ENCODE assay signal across 23 mouse cellular contexts in the genomic region with DNA sequence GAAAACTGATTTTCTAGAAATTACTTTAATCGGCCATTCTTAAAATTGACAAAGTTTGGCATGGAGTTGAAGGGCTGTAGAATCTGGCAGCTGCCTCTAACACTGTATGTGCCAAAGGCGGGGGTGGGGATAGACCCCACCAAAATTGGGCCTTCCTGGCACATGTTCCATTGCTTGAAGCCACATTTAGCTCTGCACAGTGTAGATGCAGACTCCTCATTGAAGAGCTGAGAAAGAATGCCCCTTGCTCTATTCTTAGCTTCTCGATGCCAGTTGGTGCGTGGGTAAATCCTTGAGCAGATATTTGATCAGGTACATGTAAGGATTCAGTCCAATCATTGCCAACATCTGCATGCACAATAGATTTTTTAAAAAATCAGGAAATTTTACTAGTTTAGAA.
A peak's percentile ranks its signal among the peaks of the same experiment; 100 is the strongest.
DNase-seq lines count a peak whose midpoint lies in the region; ATAC-seq and TF ChIP-seq lines count a peak whose summit lies in the region.
"Had no signal": no experiment of that assay in that cellular context is flagged by ENCODE, and none has a peak within 500 bp of the region (broad histone marks: within the 10 kb centered on the region; RNA-seq: fewer than 3 reads in every experiment).

No protein-coding gene starts in this region.

- WGBS in embryonic facial prominence, embryonic 14.5 days, result 82% methylated on average over 4 of the region's 4 CpGs
- WGBS in embryonic facial prominence, embryonic 10.5 days, result 92% methylated on average over 4 of the region's 4 CpGs
- 95% methylated on average over 4 of the region's 4 CpGs for WGBS in limb, embryonic 11.5 days
- WGBS in limb, embryonic 10.5 days, result 91% methylated on average over 4 of the region's 4 CpGs
- WGBS in cerebellum, adult 2 months, result 44% methylated on average over 4 of the region's 4 CpGs

- no peaks in the 10 kb centered on the region for H3K27me3 ChIP-seq in embryonic facial prominence, embryonic 14.5 days (replicated peaks; ENCODE audit: control insufficient read depth, insufficient read depth, low read length)
- no peaks in the 10 kb centered on the region for H3K27me3 ChIP-seq in embryonic facial prominence, embryonic 10.5 days (replicated peaks; ENCODE audit: low read depth, poor library complexity, severe bottlenecking)
- H3K27me3 ChIP-seq in limb, embryonic 11.5 days (ENCODE audit: control insufficient read depth, insufficient read depth, low read length), result no peaks in the 10 kb centered on the region
- H3K27me3 ChIP-seq in limb, embryonic 10.5 days (ENCODE audit: low read depth, poor library complexity, severe bottlenecking), result no peaks in the 10 kb centered on the region
- H3K27me3 ChIP-seq in cerebellum, adult 2 months (ENCODE audit: control insufficient read depth, insufficient read depth, low read length), result no peaks in the 10 kb centered on the region
- H3K27me3 ChIP-seq: embryonic facial prominence, embryonic 12.5 days; hindbrain, embryonic 12.5 days; intestine, embryonic 15.5 days had no signal

- no peak for TF ChIP-seq POLR2A in brain, embryonic 14.5 days (IDR thresholded peaks at IDR 0.05; ENCODE audit: borderline replicate concordance, extremely low read depth, insufficient read depth, insufficient read length, poor library complexity, severe bottlenecking)
- no peak for TF ChIP-seq POLR2A in cerebellum, adult 2 months (IDR thresholded peaks at IDR 0.05; ENCODE audit: borderline replicate concordance, insufficient read depth, low read length)

- H3K36me3 ChIP-seq in embryonic facial prominence, embryonic 14.5 days (ENCODE audit: control insufficient read depth, insufficient read depth, low read length), result no peaks in the 10 kb centered on the region
- no peaks in the 10 kb centered on the region for H3K36me3 ChIP-seq in embryonic facial prominence, embryonic 10.5 days (replicated peaks)
- H3K36me3 ChIP-seq in limb, embryonic 11.5 days (ENCODE audit: control insufficient read depth, insufficient read depth, low read length), result no peaks in the 10 kb centered on the region
- no peaks in the 10 kb centered on the region for H3K36me3 ChIP-seq in limb, embryonic 10.5 days
- H3K36me3 ChIP-seq: embryonic facial prominence, embryonic 12.5 days; G1E; heart, embryonic 10.5 days; hindbrain, embryonic 12.5 days; intestine, embryonic 15.5 days had no signal

- no peak overlapping the region for H3K27ac ChIP-seq in embryonic facial prominence, embryonic 14.5 days (replicated peaks; ENCODE audit: low read depth, low read length)
- no peak overlapping the region for H3K27ac ChIP-seq in embryonic facial prominence, embryonic 10.5 days (replicated peaks)
- no peak overlapping the region for H3K27ac ChIP-seq in limb, embryonic 11.5 days (replicated peaks; ENCODE audit: low read depth, low read length)
- H3K27ac ChIP-seq in limb, embryonic 10.5 days, result no peak overlapping the region
- no peak overlapping the region for H3K27ac ChIP-seq in cerebellum, adult 2 months (ENCODE audit: insufficient read depth, low read length)
- H3K27ac ChIP-seq: embryonic facial prominence, embryonic 12.5 days; heart, embryonic 10.5 days; hindbrain, embryonic 12.5 days; intestine, embryonic 15.5 days had no signal

- H3K4me2 ChIP-seq in embryonic facial prominence, embryonic 14.5 days (ENCODE audit: low read depth, low read length), result no peak overlapping the region
- H3K4me2 ChIP-seq in limb, embryonic 11.5 days (ENCODE audit: low read depth, severe bottlenecking), result no peak overlapping the region
- H3K4me2 ChIP-seq: embryonic facial prominence, embryonic 12.5 days; hindbrain, embryonic 12.5 days; intestine, embryonic 15.5 days had no signal

- ATAC-seq in embryonic facial prominence, embryonic 14.5 days (ENCODE audit: low read depth), result no peak
- ATAC-seq in frontal cortex, adult (ENCODE audit: low TSS enrichment), result peak; percentile 77
- no peak for ATAC-seq in limb, embryonic 11.5 days (ENCODE audit: insufficient number of reproducible peaks, low FRiP score, low TSS enrichment, low read depth)
- ATAC-seq: CD4-positive, CD25-positive, alpha-beta regulatory T cell, adult 4 months; intestine, embryonic 15.5 days had no signal

- H3K9me3 ChIP-seq in embryonic facial prominence, embryonic 14.5 days (ENCODE audit: control insufficient read depth, low read length), result no peaks in the 10 kb centered on the region
- H3K9me3 ChIP-seq in embryonic facial prominence, embryonic 10.5 days, result no peaks in the 10 kb centered on the region
- no peaks in the 10 kb centered on the region for H3K9me3 ChIP-seq in limb, embryonic 11.5 days (ENCODE audit: control insufficient read depth, low read length)
- H3K9me3 ChIP-seq in limb, embryonic 10.5 days (replicated peaks), result no peaks in the 10 kb centered on the region
- H3K9me3 ChIP-seq: embryonic facial prominence, embryonic 12.5 days; heart, embryonic 10.5 days; hindbrain, embryonic 12.5 days; intestine, embryonic 15.5 days had no signal

- no peak for TF ChIP-seq CTCF in brain, embryonic 14.5 days (IDR thresholded peaks at IDR 0.05; ENCODE audit: borderline replicate concordance, extremely low read depth, insufficient read depth, insufficient read length)
- no peak for TF ChIP-seq CTCF in cerebellum, adult 2 months (IDR thresholded peaks at IDR 0.05; ENCODE audit: borderline replicate concordance, insufficient read depth, low read depth, low read length)

- DNase-seq in embryonic facial prominence, embryonic 14.5 days (ENCODE audit: low spot score), result peak; percentile 29
- no peak for DNase-seq in embryonic facial prominence, embryonic 10.5 days (ENCODE audit: low spot score)
- no peak for DNase-seq in frontal cortex, postnatal 10 days (ENCODE audit: low spot score in 2 of 2)
- peak; percentile 4 for DNase-seq in limb, embryonic 11.5 days (ENCODE audit: low spot score)
- DNase-seq in limb, embryonic 10.5 days (ENCODE audit: low spot score), result no peak
- DNase-seq in brain, embryonic 14.5 days (ENCODE audit: low read depth), result peak; percentile 41
- DNase-seq in cerebellum, adult 2 months, result no peak
- DNase-seq: adrenal gland, postnatal 10 days; B cell, adult 2 months; cerebellum, adult 8-10 months; cerebellum, postnatal 14 days; embryo, embryonic 11 days; gastrocnemius, postnatal 10 days; heart, adult 18-20 months; heart, postnatal 10 days; heart, postnatal 4 days had no signal

- H3K9ac ChIP-seq in embryonic facial prominence, embryonic 14.5 days (ENCODE audit: low read depth, low read length), result no peak overlapping the region
- H3K9ac ChIP-seq in limb, embryonic 11.5 days (ENCODE audit: low read length), result no peak overlapping the region
- H3K9ac ChIP-seq: embryonic facial prominence, embryonic 12.5 days; hindbrain, embryonic 12.5 days; intestine, embryonic 15.5 days had no signal

- no peak overlapping the region for H3K4me3 ChIP-seq in embryonic facial prominence, embryonic 14.5 days (ENCODE audit: low read depth, low read length)
- H3K4me3 ChIP-seq in embryonic facial prominence, embryonic 10.5 days, result no peak overlapping the region
- H3K4me3 ChIP-seq in limb, embryonic 11.5 days (ENCODE audit: low read depth, low read length), result no peak overlapping the region
- H3K4me3 ChIP-seq in limb, embryonic 10.5 days, result no peak overlapping the region
- no peak overlapping the region for H3K4me3 ChIP-seq in cerebellum, adult 2 months (replicated peaks; ENCODE audit: insufficient read depth, low read depth, low read length)
- H3K4me3 ChIP-seq: embryonic facial prominence, embryonic 12.5 days; heart, embryonic 10.5 days; hindbrain, embryonic 12.5 days; intestine, embryonic 15.5 days had no signal

- peaks cover 5% of the 10 kb centered on the region; the same call in 1 of the 2 replicates for H3K4me1 ChIP-seq in embryonic facial prominence, embryonic 14.5 days (ENCODE audit: control insufficient read depth, insufficient read depth, low read length)
- peaks cover 22% of the 10 kb centered on the region for H3K4me1 ChIP-seq in embryonic facial prominence, embryonic 10.5 days
- H3K4me1 ChIP-seq in limb, embryonic 11.5 days (ENCODE audit: control insufficient read depth, insufficient read depth, low read length), result peaks cover 11% of the 10 kb centered on the region; the same call in 1 of the 2 replicates
- H3K4me1 ChIP-seq in limb, embryonic 10.5 days, result peaks cover 59% of the 10 kb centered on the region
- no peaks in the 10 kb centered on the region for H3K4me1 ChIP-seq in cerebellum, adult 2 months (ENCODE audit: control insufficient read depth, insufficient read depth, low read length)
- H3K4me1 ChIP-seq: hindbrain, embryonic 12.5 days; intestine, embryonic 15.5 days had no signal

Comparison
In these comparisons a context has a peak if more than half of its experiments do, and no peak if none do; other contexts are left out.
1. DNase-seq: peak in embryonic facial prominence, embryonic 14.5 days (single experiment), limb, embryonic 11.5 days (single experiment) and brain, embryonic 14.5 days (single experiment); none in embryonic facial prominence, embryonic 10.5 days (single experiment), frontal cortex, postnatal 10 days (0 of 2), limb, embryonic 10.5 days (single experiment) and cerebellum, adult 2 months (0 of 2).